ENCODE assay signal across 11 mouse cellular contexts in genomic region chr4:97609831-97610727, GRCm38 (mm10).
DNase-seq lines count a peak whose midpoint lies in the region; ATAC-seq and TF ChIP-seq lines count a peak whose summit lies in the region.
"Had no signal": no experiment of that assay in that cellular context is flagged by ENCODE, and none has a peak within 500 bp of the region (broad histone marks: within the 10 kb centered on the region; RNA-seq: fewer than 3 reads in every experiment).

No protein-coding gene starts in this region.

- no peak overlapping the region for H3K4me2 ChIP-seq in heart, embryonic 16.5 days (ENCODE audit: low read depth, low read length)
- H3K4me2 ChIP-seq in stomach, postnatal 0 days (replicated peaks; ENCODE audit: low read depth), result no peak overlapping the region

- H3K36me3 ChIP-seq in heart, embryonic 16.5 days (ENCODE audit: control insufficient read depth, insufficient read depth), result no peaks in the 10 kb centered on the region
- H3K36me3 ChIP-seq in stomach, postnatal 0 days (ENCODE audit: control insufficient read depth, insufficient read depth, low read length), result no peaks in the 10 kb centered on the region
- no peaks in the 10 kb centered on the region for H3K36me3 ChIP-seq in kidney, adult 2 months (ENCODE audit: control insufficient read depth, insufficient read depth, low read length)

- WGBS in heart, embryonic 16.5 days, result 35% methylated on average over 10 of the region's 10 CpGs
- 46% methylated on average over 10 of the region's 10 CpGs for WGBS in stomach, postnatal 0 days
- WGBS in kidney, adult 2 months, result 44% methylated on average over 10 of the region's 10 CpGs

- no peaks in the 10 kb centered on the region for H3K27me3 ChIP-seq in heart, embryonic 16.5 days (ENCODE audit: control insufficient read depth, insufficient read depth, low read length)
- H3K27me3 ChIP-seq in stomach, postnatal 0 days (ENCODE audit: control insufficient read depth, insufficient read depth, low read length), result no peaks in the 10 kb centered on the region
- H3K27me3 ChIP-seq in kidney, adult 2 months (replicated peaks; ENCODE audit: control insufficient read depth, insufficient read depth, low read length), result no peaks in the 10 kb centered on the region
- H3K27me3 ChIP-seq: Patski had no signal

- intact Hi-C loops in heart, postnatal 25 days (cut with DNase I), result no loop called here

- ATAC-seq in heart, embryonic 16.5 days (replicated peaks; ENCODE audit: extremely low read depth, insufficient read depth, low FRiP score), result no peak
- ATAC-seq in stomach, postnatal 0 days (ENCODE audit: low FRiP score, low TSS enrichment), result no peak
- ATAC-seq: inflammation-experienced regulatory T-cells, adult 6 months; Patski had no signal

- H3K9me3 ChIP-seq in heart, embryonic 16.5 days (replicated peaks; ENCODE audit: control insufficient read depth, low read length), result no peaks in the 10 kb centered on the region
- H3K9me3 ChIP-seq in stomach, postnatal 0 days (ENCODE audit: control insufficient read depth, low read length), result no peaks in the 10 kb centered on the region

- no peak for TF ChIP-seq EP300 in stomach, postnatal 0 days (optimal IDR thresholded peaks at IDR 0.05)

- no peak overlapping the region for H3K9ac ChIP-seq in heart, embryonic 16.5 days (ENCODE audit: low read length)
- no peak overlapping the region for H3K9ac ChIP-seq in stomach, postnatal 0 days (ENCODE audit: low read length)

- no peak for TF ChIP-seq POLR2A in kidney, adult 2 months (IDR thresholded peaks at IDR 0.05; ENCODE audit: low read depth, low read length)

- no peak overlapping the region for H3K4me3 ChIP-seq in heart, embryonic 16.5 days (ENCODE audit: low read length)
- no peak overlapping the region for H3K4me3 ChIP-seq in stomach, postnatal 0 days (ENCODE audit: low read depth, low read length)
- H3K4me3 ChIP-seq in kidney, adult 2 months (ENCODE audit: insufficient read depth, low read depth, low read length), result no peak overlapping the region

- peak; percentile 38 to 50 for DNase-seq in heart, adult 18-20 months
- no peak for DNase-seq in heart, postnatal 25 days (ENCODE audit: low spot score)
- peak; percentile 38 for DNase-seq in right cerebral cortex, postnatal 4 days
- DNase-seq in right cerebral cortex, postnatal 14 days, result no peak
- DNase-seq in stomach, postnatal 0 days (ENCODE audit: low spot score), result no peak
- no peak for DNase-seq in kidney, adult 2 months
- no peak for DNase-seq in left cerebral cortex, adult 11 months (ENCODE audit: low spot score)
- DNase-seq: lung, adult 2 months had no signal

- peaks cover 30% of the 10 kb centered on the region for H3K4me1 ChIP-seq in heart, embryonic 16.5 days (ENCODE audit: control insufficient read depth, insufficient read depth, low read length)
- H3K4me1 ChIP-seq in stomach, postnatal 0 days (replicated peaks; ENCODE audit: control insufficient read depth, insufficient read depth), result peaks cover 4% of the 10 kb centered on the region
- H3K4me1 ChIP-seq in kidney, adult 2 months (ENCODE audit: control insufficient read depth, insufficient read depth, low read length), result no peaks in the 10 kb centered on the region

- peak overlapping the region; percentile 68 for H3K27ac ChIP-seq in heart, embryonic 16.5 days (ENCODE audit: low read length)
- no peak overlapping the region for H3K27ac ChIP-seq in stomach, postnatal 0 days (replicated peaks)
- no peak overlapping the region for H3K27ac ChIP-seq in kidney, adult 2 months (ENCODE audit: insufficient read depth, low read depth, low read length)

- no peak for TF ChIP-seq CTCF in stomach, postnatal 0 days (IDR thresholded peaks at IDR 0.05; ENCODE audit: low read depth)
- TF ChIP-seq CTCF in kidney, adult 2 months (conservative IDR thresholded peaks at IDR 0.05; ENCODE audit: insufficient read depth, insufficient read length, low read depth, low read length), result no peak

Comparison
In these comparisons a context has a peak if more than half of its experiments do, and no peak if none do; other contexts are left out.
1. DNase-seq: peak in heart, adult 18-20 months (2 of 2) and right cerebral cortex, postnatal 4 days (single experiment); none in heart, postnatal 25 days (single experiment), right cerebral cortex, postnatal 14 days (single experiment), stomach, postnatal 0 days (single experiment), kidney, adult 2 months (single experiment) and left cerebral cortex, adult 11 months (single experiment).